36 mouse cellular contexts compared by ENCODE assay signal in genomic region chr5:145433688-145434087, GRCm38 (mm10). TPM values are rescaled to one million over a fixed set of nuclear protein-coding genes. Genes with fewer than 3 reads are reported as not detected.
"Had no signal": no experiment of that assay in that cellular context is flagged by ENCODE, and none has a peak within 500 bp of the region (broad histone marks: within the 10 kb centered on the region; RNA-seq: fewer than 3 reads in every experiment).

No protein-coding gene starts in this region.

- ATAC-seq: hindbrain, embryonic 16.5 days; inflammation-experienced regulatory T-cells, adult 6 months; intestine, embryonic 15.5 days; intestine, postnatal 0 days had no signal

- H3K27me3 ChIP-seq: heart, embryonic 12.5 days; hindbrain, embryonic 12.5 days; intestine, embryonic 15.5 days; limb, embryonic 12.5 days had no signal

- H3K9me3 ChIP-seq: intestine, embryonic 15.5 days had no signal

- H3K9ac ChIP-seq: heart, embryonic 12.5 days; hindbrain, embryonic 12.5 days; hindbrain, embryonic 14.5 days; intestine, embryonic 15.5 days; limb, embryonic 12.5 days; liver, embryonic 14.5 days had no signal

- H3K36me3 ChIP-seq: heart, embryonic 10.5 days; heart, embryonic 12.5 days; hindbrain, embryonic 10.5 days; hindbrain, embryonic 12.5 days; intestine, embryonic 15.5 days; limb, embryonic 10.5 days; limb, embryonic 12.5 days had no signal

- DNase-seq: gastrocnemius, adult 2 months; gastrocnemius, postnatal 10 days; gastrocnemius, postnatal 25 days; heart, adult 18-20 months; heart, postnatal 10 days; heart, postnatal 4 days; kidney, adult 18-20 months; kidney, adult 8-10 months; kidney, postnatal 10 days; kidney, postnatal 25 days; kidney, postnatal 4 days had no signal

- H3K4me1 ChIP-seq: heart, embryonic 10.5 days; heart, embryonic 12.5 days; hindbrain, embryonic 10.5 days; hindbrain, embryonic 12.5 days; intestine, embryonic 15.5 days; limb, embryonic 10.5 days; limb, embryonic 12.5 days had no signal

- H3K4me2 ChIP-seq: heart, embryonic 12.5 days; hindbrain, embryonic 12.5 days; hindbrain, embryonic 14.5 days; intestine, embryonic 15.5 days; limb, embryonic 12.5 days; liver, embryonic 11.5 days had no signal

- H3K4me3 ChIP-seq: gastrocnemius, adult 2 months; heart, embryonic 10.5 days; heart, embryonic 12.5 days; hindbrain, embryonic 10.5 days; hindbrain, embryonic 12.5 days; intestine, embryonic 15.5 days; layer of hippocampus, adult 2 months; left cerebral cortex, adult 2 months; limb, embryonic 10.5 days; limb, embryonic 12.5 days had no signal

- H3K27ac ChIP-seq: gastrocnemius, adult 2 months; heart, embryonic 10.5 days; hindbrain, embryonic 10.5 days; hindbrain, embryonic 12.5 days; hindbrain, embryonic 14.5 days; intestine, embryonic 15.5 days; layer of hippocampus, adult 2 months; left cerebral cortex, adult 2 months; limb, embryonic 10.5 days; limb, embryonic 12.5 days; liver, embryonic 14.5 days had no signal

RNA-seq across cellular contexts. Expression of gene Cyp3a16, which starts 35.8 kb away (rescaled TPM):
- total RNA-seq: gastrocnemius, adult 2 months; gastrocnemius, postnatal 10 days; gastrocnemius, postnatal 25 days; heart, adult 18-20 months; heart, adult 8-10 months; heart, postnatal 10 days; heart, postnatal 25 days; heart, postnatal 4 days; layer of hippocampus, adult 2 months; layer of hippocampus, postnatal 10 days; layer of hippocampus, postnatal 25 days; left cerebral cortex, adult 2 months; left cerebral cortex, postnatal 14 days; left cerebral cortex, postnatal 36 days had no signal
- polyA plus RNA-seq: heart, embryonic 10.5 days; heart, embryonic 12.5 days; heart, embryonic 14.5 days; hindbrain, embryonic 10.5 days; hindbrain, embryonic 12.5 days; hindbrain, embryonic 14.5 days; hindbrain, embryonic 16.5 days; inflammation-experienced regulatory T-cells, adult 6 months; intestine, embryonic 15.5 days; intestine, postnatal 0 days; kidney, embryonic 14.5 days; kidney, embryonic 16.5 days; limb, embryonic 10.5 days; limb, embryonic 12.5 days; limb, embryonic 14.5 days; liver, embryonic 11.5 days had no signal
